Mouse (Mus musculus) layer of hippocampus, adult 9-11 months (tissue): ENCODE measurements at regions not wholly inside any gene's neighbourhood (a gene's known extent, or its start where the extent isn't known, plus 50 kb on each side); places are given as distances from the start of the nearest gene placed in this dataset.

ENCODE experiments used
- DNase-seq: peaks from one replicate; pipeline ENCODE4 v3.0.0; 2022

- no peak for DNase-seq
Measured at GRCm38 (mm10) chrX:92791023-92791346, 191.6 kb upstream of the Mageb18 start.

- DNase-seq = peak; percentile 7
Measured at GRCm38 (mm10) chrX:92790323-92791022, 191.1 kb upstream of the Mageb18 start.

GRCm38 (mm10) chrX:92786814-92787213 is 187.4 kb upstream of the Mageb18 start:
- DNase-seq = no peak

- DNase-seq = peak; percentile 1
Measured at GRCm38 (mm10) chrX:92740026-92740425, 140.7 kb upstream of the Mageb18 start.

- DNase-seq = no peak
Measured at GRCm38 (mm10) chrX:92710279-92710678, 110.9 kb upstream of the Mageb18 start.

GRCm38 (mm10) chrX:92679761-92680160 is 80.4 kb upstream of the Mageb18 start:
- no peak for DNase-seq

- DNase-seq = no peak
Measured at GRCm38 (mm10) chrX:92661168-92661567, 61.8 kb upstream of the Mageb18 start.
